Comparison of ENCODE assay signal across 26 mouse cellular contexts in the genomic region with DNA sequence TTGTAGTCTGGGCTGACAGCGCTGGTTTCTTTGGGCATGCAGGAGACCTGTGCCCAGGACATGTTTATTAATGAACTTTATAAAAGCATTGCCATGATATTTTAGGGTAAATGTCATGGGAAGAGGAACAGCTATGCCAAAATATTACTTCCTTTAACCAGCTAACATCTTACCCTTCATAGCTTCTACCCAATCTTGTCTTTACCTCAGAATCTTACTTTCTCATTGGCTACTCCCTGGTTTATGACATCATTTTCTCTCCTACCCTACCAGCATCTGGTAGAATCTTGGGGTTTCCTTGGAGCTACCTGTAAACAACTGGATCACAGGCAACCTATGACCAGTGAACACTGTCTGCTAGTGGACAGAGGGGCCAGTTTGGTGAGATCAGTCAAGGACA. TPM values are rescaled to one million over a fixed set of nuclear protein-coding genes. Genes with fewer than 3 reads are reported as not detected.
"Had no signal": no experiment of that assay in that cellular context is flagged by ENCODE, and none has a peak within 500 bp of the region (broad histone marks: within the 10 kb centered on the region; RNA-seq: fewer than 3 reads in every experiment).

Gene 4930433I11Rik (plus strand): TSS at position 301 of the 400 bp plus-strand sequence.

- H3K36me3 ChIP-seq: neural tube, embryonic 12.5 days; neural tube, embryonic 13.5 days; neural tube, embryonic 15.5 days; stomach, embryonic 15.5 days had no signal

- H3K27me3 ChIP-seq: neural tube, embryonic 12.5 days; neural tube, embryonic 13.5 days; neural tube, embryonic 15.5 days; stomach, embryonic 15.5 days had no signal

- H3K9ac ChIP-seq: neural tube, embryonic 12.5 days; neural tube, embryonic 13.5 days; neural tube, embryonic 15.5 days; stomach, embryonic 15.5 days had no signal

- DNase-seq: retina, postnatal 1 day; right cerebral cortex, adult 18-20 months; right cerebral cortex, postnatal 14 days; right cerebral cortex, postnatal 25 days; right cerebral cortex, postnatal 4 days; spleen, adult 18-20 months; thymus, adult 18-20 months; thymus, adult 2 months; thymus, postnatal 14 days; thymus, postnatal 25 days; thymus, postnatal 36 days; thymus, postnatal 4 days had no signal

- H3K27ac ChIP-seq: neural tube, embryonic 12.5 days; neural tube, embryonic 13.5 days; neural tube, embryonic 15.5 days; stomach, embryonic 15.5 days; stomach, postnatal 0 days had no signal

- H3K4me1 ChIP-seq: neural tube, embryonic 12.5 days; neural tube, embryonic 13.5 days; neural tube, embryonic 15.5 days; stomach, embryonic 15.5 days had no signal

- H3K4me3 ChIP-seq: neural tube, embryonic 12.5 days; neural tube, embryonic 13.5 days; neural tube, embryonic 15.5 days; stomach, embryonic 15.5 days had no signal

RNA-seq across cellular contexts. Expression of gene 4930433I11Rik, which starts in this region (rescaled TPM):
- total RNA-seq: neutrophil, adult 5-6 weeks had no signal
- polyA plus RNA-seq: neural tube, embryonic 11.5 days; neural tube, embryonic 12.5 days; neural tube, embryonic 13.5 days; neural tube, embryonic 14.5 days; neural tube, embryonic 15.5 days; small intestine, adult 2 months; spleen, adult 2 months; stomach, embryonic 14.5 days; stomach, embryonic 15.5 days; stomach, embryonic 16.5 days; stomach, postnatal 0 days; thymus, adult 2 months; thymus, postnatal 0 days; urinary bladder, adult 2 months had no signal
